Mouse (Mus musculus): Measurements from ENCODE around the gene Tinf2. TPM values are rescaled to one million over a fixed set of nuclear protein-coding genes. Genes with fewer than 3 reads are reported as not detected.

Tinf2 gene
- total RNA-seq, 2 experiments from 2014 or later, result 13.0 to 13.4 TPM

DNA sequence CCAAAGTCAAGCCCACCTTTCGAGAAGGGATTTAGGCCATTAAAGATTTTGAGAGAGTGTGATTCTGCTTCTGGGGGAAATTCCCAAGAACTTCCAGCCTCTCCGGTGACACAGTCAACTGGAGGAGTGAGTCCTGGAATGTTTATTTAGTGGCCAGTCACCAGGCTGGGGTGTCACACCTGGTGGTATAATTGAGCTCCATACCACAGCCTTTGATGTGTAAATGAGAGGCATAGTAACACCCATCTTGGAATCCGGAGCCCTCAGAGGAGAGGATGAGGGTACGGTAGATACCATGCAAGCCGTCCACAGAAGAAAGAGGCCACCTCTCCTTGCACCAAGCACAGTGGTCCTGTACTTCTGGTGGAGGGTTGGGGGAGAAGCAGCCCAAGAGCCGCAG, 21.1 kb upstream of the Tinf2 start:
- DNase-seq, result no peak

DNA sequence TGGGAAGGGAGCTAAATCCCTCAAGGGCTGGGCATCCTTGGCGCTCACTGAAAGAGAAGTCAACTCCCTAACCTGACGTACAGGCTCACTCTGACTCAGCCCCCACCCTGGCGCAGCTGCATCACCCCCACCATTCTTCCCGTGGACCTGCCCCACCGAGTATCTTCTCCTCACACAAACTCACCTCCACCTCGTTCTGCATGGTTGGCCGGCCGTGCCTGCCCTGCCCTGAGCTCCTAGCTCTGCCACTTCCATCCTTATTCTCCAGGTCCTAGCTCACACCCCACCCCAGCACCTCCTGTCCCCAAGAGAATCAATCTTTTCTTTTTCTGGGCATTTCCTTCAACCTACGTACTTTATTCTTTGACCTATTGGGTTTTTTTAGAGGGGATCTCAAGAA, 19.5 kb upstream of the Tinf2 start:
- DNase-seq, result no peak

DNA sequence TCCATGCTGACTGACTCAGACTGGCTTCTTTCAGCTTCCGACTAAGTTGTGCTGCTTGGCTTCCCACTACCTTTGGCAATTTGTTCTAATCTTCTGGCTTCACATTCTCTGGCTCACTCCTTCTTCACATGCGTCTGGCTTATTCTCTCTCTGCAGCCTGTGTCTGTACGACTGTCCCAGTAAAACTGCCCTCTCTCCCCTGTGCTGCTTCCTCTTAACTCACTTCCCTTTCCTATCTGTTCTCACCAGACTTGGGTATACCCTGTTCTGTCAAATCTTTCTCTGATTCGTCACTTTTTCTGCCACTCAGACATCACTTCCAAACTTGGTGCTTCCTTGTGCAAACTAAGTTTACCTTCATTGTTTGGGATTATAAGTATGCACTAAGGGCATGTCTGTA, 15.6 kb upstream of the Tinf2 start:
- DNase-seq, result no peak

DNA sequence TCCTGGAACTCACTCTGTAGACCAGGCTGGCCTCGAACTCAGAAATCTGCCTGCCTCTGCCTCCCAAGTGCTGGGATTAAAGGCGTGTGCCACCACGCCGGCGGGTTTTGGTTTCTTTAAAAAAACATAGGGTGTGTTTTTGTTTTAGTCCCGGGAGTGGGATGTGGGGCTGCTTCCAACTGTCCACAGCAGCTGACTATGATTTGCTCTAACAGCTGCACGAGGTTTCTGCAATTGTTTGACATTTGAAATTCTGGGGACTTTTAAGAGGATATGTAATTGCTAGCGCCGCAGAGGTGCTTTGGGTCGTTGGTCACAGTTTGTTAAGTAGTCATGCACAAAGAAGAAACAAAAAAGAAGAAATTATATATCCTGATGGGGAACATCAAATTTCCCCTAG, 7.8 kb upstream of the Tinf2 start:
- DNase-seq, result no peak

DNA sequence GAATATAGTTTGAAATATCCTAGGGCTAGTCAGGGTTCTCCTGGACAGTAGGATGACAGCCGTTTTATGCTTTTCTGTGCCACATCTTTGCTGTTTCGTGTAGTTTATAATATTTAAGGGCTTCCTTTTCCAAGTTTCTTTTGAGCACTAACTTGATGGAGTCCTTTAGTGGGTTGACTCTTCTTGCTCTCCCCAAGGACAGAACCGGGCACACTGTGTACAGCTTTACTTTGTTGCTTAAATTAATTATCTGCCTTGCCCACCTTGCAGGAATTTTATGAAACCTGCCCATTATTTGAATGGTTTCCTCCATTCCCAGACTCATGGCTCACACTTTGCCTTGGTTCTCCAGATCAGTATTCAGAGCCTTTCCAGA, 486 bp upstream of the Tinf2 start:
- DNase-seq, result no peak

DNA sequence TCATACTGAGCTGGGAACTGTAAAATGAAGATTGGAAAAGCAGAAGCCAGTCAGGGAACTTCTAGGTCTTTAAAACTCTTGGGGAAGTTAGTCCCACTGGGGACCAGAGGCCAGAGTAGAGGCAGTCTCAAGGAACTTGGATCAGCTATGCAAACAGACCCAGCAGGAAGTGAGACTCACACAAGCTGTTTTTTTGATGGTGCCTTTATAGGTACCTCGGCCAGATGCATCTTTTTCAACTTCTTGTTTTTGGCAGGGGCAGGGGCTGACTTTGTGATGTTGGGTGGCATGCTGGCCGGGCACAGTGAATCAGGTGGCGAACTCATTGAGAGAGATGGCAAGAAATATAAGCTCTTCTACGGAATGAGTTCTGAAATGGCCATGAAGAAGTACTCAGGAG, 4.0 kb downstream of the Tinf2 start:
- no peak for DNase-seq

DNA sequence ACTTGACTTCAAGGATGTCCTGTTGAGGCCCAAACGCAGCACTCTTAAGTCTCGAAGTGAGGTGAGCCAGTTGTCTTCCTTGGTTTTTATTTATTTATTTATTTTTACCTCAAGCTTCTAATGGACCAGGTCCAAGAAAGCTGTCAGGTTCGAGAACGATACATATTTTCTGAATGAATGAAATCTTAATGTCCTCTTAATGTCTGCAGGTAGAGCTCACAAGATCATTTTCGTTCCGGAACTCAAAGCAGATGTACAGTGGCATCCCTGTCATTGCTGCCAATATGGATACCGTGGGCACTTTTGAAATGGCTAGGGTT, 8.9 kb downstream of the Tinf2 start:
- no peak for DNase-seq

DNA sequence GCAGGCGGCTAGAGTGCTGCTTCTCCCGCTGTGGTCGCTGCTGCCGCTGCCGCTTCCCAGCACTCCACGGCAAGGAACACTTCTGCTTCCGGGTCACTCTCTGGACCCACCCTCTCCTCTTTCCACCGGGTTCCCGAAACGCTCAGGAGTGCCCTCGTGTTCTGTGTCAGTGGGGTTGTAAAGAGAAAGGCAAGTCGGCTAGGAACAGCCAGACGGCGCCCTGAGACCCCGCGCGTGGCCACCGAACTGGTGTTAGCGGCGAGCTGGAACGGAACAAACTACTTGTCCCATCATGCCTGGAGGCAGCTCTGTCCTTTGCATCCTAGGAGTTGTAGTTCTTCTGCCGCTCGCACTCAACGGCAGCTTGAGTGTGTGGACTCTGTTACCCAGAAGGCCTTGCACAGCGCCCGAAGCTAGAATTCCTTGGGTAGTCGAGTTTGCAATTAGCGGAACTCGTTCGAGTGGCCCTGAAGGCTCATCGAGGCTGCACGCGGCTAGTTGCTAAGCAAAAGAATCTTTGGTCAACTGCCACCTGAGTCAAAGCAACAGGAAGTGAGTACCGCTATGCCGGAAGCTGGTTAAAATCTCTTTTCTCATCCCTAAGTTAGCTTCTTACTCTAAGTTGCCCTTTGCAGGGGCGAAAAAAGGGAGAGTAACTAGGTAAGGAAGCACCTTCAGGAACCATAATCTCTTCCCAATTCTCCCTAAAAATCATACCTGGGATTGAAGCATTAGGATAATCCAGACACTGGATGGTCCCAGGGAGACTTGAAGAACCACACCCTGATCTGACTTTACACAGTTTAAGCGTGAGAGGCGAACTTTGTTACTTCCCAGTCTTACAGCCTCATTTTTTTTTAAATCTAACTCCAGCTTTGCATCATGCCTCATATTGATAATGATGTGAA, 9.5 kb downstream of the Tinf2 start, which contains the start of the genes Gmpr2 and Nedd8:
Gene Gmpr2 (plus strand): TSS at position 109 of the 908 bp plus-strand sequence.
Gene Nedd8 (minus strand): TSS at position 292 of the 908 bp plus-strand sequence.
- DNase-seq, result peak; percentile 95

DNA sequence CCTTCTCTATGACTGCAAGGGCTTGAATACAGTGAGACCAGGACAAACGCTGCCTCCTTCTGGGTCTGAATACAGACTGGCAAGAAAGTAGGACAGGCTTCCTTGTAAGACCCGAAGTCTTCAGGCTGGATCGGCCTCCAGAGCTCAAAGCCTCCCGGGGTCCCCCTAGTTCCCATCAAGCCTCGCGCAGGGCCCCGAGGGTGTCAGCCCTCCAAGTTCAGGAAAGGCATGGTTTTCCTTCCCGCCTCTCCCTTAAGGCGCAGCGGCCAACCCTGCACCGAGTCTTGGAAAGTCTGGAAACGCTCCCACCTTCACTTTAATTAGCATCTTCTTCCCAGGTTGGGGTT, 10.2 kb downstream of the Tinf2 start:
- DNase-seq, result no peak

DNA sequence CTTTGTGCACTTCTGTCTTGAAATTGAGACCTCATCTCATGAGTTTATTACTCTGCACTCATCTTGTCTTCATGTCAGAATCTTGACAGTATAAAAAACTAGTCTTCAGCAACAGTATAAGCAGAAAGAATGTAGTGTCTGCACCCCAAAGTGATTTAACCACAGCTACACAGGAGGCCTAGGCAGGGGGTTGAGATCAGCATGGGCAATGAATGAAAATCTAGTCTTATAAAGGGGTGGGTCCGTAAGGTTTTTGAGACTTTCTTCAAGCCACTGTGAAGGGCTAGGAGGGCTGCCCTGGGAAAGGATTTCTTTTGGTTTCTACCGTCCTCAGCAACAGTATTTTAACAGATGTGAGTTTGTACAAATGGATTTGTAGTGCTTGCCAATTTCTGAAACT, 21.0 kb downstream of the Tinf2 start:
- DNase-seq, result no peak

DNA sequence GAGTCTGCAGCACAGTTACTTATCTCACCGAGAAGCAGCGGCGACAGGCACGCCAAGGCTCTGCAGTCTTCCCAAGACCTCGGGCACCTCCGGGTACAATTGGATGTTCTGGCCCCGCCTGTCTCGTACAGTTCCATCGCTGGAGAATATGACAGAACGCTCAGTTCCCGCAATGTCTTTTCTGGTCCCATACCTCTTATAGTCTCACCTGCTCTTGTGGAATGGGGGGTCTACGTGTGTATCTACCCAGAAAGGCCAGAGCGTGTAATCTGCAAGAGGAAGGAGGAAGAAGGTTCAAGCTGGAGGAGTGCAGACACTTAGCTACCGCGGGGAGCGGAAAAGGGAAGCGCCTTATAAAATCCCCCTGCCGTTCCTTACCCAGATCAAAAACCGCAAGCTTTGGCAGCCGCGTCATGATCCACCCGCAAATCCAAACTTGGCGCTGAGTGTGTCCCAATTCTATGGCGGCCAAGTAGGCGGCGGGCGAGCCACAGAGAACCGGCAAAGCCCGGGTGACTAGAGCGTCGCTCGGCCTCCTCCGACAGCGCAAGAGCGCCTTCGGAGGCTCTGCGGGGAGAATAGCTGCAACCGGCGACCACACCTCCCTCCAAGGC, 21.6 kb downstream of the Tinf2 start, which contains the start of gene Mdp1:
Gene Mdp1 (minus strand): TSS at position 549 of the 614 bp plus-strand sequence.
- DNase-seq, result peak; percentile 81 to 83

DNA sequence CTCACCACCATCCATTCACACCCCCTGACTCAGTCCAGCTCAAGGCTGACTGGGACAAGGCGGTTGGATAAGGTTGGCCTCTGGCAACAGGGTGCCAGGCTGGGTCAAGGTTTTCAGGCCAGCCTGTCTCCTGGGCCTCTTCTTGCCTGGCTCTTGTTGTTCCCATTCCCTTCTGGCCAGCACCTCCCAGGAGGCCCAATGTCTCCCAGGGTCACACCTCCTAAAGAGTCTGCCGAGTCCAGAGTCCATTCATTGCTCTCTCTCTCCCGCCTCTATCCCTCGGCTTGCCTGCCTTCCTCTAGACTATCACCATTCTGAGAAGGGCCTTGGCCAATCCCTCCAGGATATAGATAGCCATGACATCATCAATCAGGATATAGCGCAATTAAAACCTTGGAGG, 23.6 kb downstream of the Tinf2 start:
- no peak for DNase-seq

DNA sequence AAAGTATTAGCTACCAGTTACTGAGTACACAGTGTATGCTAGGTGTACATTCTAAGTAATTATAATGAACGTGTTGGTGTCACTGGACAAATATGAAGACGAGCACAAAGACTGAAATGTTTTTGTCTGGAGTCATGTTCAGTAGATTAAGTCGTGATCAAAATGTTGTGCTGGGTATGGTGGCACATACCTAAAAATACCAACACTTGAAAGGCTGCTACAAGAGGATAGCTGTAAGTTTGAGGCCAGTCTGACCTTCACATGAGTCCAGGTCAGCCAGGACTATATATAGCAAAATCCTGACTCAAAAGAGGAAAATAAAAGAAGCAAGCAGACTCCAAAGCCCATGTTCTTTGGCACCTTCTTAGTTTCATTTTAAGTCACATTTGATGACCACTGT, 24.7 kb downstream of the Tinf2 start:
- DNase-seq, result no peak

DNA sequence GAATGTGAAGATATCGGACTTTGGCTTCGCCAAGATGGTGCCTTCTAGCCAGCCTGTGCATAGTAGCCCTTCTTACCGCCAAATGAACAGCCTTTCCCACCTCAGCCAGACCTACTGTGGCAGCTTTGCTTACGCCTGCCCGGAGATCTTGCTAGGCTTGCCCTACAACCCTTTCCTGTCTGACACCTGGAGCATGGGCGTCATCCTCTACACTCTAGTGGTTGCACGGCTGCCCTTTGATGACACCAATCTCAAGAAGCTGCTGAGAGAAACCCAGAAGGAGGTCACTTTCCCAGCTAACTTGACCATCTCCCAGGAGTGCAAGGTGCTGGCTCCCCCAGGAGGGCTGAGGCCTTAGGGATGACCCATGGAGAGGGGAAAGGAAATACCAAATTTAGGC, 30.1 kb downstream of the Tinf2 start:
- no peak for DNase-seq

DNA sequence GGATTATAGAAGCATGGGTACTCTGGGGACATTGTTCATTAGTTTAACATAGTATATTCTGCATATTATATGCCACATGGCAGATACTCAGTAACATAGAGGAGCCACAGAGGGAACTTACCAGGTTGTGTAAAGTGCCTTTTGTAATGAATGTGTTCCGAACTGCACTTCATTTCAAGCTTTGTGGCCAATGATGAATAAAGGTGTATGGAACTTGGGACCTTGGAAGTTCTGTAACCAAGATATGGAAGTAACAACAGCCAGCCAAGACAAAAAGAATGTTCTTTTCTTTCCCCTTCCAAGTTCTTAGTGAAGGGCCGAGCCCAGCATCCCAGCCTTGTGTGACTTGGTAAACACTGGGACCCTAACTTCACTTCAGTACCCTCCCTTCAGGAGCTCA, 31.7 kb downstream of the Tinf2 start, which contains the start of gene Tssk4:
Gene Tssk4 (plus strand): TSS at position 301 of the 400 bp plus-strand sequence.
- DNase-seq, result no peak

DNA sequence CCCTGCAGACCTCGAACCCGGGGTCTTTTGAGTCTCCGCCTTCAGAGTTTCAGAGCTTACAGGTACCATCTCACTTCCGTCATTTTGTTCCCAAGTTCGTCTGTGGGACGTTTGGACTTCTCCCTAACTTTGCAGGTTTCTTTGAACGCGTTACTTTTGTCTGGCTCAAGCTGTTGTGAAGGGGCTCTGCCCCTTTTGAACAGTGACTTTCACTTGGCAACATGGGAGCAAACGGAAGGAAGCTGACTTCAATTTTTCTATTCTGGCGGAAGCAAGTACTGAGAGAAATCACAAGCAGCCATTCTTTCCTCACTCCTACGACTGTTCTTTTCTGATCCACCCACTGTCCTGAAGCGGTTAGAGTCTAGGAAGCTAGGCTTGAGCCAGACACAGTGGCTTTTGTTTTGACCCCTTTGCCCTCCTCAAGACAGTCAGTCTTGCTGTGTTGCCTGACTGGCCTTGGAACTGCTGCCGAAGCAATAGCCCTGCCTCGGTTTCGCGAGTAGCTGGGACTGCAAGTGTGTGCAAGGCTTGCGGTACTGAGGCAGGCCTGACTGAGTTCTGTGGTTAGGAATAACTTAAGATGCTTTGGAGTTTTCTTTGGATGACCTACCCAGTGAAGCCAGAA, 37.2 kb downstream of the Tinf2 start:
- DNase-seq, result no peak

DNA sequence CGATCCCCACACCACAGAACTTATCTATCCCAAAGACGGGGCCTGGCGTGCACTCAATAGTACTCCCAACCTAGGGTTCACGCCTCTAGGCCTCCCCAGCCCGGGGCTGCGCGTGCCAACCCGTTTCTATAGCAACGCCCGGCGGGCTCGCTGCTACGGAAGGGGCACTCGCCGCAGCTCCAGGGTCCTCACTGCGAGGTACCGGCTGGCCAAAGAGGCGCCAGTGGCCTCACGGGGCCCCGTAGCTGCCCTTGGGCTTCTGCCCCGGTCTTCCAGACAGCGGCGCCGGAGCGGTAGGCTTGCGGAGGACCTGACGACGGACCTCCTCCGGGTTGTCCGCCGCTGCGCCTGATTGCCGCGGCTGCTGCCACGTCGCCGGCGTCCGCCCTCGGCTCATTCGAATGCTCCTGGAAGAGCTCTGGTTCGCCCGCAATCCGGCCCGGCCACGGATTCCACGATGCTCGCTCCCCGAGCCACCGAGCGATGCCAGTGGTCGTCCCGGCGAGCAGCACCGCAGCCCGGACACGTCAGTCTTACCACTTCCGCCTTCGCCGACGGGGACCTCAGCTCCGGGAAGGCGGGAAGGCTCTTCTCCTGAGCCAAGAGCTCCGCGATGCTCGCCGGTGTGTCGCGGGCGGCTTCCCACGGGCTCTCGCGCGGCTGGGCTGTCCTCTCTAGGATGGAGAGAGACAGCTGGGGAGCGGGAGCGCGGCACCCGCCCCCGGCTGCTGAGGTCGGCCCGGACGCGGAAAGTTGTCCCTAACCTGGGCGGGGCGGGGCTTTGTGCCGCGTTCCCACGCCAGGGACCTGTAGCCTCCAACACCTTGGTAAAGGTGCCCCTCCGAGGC, 38.3 kb downstream of the Tinf2 start, which contains the start of gene Tm9sf1:
Gene Tm9sf1 (minus strand): TSS at position 747 of the 848 bp plus-strand sequence.
- peak; percentile 91 to 92 for DNase-seq

DNA sequence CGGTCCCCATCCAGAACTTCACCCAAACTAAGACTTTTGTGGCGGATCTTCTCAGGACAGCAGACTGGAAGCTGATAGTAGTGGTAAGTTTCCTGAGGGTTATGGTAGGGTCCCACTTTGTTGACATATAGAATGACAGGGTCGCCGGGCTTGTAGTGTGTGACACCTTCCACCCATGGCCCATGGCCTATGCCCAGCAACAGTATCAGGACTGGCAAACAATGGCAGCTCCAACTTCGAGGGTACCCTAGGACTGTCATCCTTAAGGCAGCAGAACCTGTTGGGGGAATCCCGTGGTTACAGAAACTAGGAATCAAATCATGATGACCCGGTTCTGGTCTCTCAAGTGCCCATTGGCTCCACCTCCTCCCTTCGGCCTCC, 39.0 kb downstream of the Tinf2 start:
- DNase-seq, result no peak

DNA sequence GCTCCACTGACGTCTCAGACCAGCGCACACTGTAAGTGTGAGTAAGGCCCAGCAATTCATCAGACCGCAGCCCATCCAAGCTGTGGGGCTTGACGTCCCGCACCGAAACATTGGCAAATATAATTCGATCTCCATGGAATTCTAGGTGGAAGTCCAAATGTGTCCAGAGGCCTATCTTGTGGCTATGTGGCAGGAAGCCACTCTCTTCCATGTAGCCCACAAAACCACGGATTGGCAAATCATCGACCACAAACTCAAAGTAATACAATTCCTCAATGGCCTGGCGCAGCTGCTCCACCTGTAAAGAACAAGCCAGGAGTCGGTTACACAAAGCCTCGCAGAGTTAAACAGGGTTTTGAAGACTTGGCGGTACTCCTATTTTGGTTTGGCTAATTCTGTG, 40.3 kb downstream of the Tinf2 start:
- DNase-seq, result no peak

DNA sequence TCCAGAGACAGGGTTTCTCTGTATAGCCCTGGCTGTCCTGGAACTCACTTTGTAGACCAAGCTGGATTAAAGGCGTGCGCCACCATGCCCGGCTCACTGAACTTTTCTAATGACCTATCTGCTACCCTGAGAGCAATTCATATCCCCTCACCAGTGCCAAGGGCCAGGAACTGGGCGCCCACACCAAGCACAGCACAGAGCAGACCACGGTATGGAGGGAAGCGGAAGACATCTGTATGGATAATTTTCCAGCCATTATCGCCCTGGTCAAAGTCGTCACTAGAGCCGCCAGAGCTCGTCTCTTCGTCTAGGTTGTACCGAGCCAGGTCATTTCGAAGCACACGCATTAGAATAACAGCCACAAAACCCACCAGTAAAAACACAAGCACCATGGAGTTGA, 40.8 kb downstream of the Tinf2 start:
- DNase-seq, result no peak

DNA sequence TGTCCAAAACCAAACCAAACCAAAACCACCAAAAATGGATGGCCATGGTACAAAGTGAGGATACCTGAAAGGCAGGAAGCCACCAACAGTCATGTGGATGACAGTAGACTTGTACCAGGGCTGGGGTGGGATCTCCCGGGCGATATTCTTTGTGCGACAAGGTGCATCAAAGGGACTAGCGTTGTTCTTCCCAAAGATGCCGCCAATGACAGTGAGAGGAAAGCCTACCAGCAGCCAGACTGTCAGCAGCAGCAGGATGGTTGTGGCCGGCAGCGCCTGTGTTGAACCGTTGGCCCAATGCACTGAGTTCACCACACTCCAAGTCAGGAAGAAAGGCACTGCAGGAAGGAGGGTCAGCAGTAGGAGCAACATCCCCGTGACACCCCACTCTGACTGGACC, 43.8 kb downstream of the Tinf2 start, which contains the start of gene Gm49378:
Gene Gm49378 (minus strand): TSS at position 101 of the 400 bp plus-strand sequence.
- DNase-seq, result no peak

DNA sequence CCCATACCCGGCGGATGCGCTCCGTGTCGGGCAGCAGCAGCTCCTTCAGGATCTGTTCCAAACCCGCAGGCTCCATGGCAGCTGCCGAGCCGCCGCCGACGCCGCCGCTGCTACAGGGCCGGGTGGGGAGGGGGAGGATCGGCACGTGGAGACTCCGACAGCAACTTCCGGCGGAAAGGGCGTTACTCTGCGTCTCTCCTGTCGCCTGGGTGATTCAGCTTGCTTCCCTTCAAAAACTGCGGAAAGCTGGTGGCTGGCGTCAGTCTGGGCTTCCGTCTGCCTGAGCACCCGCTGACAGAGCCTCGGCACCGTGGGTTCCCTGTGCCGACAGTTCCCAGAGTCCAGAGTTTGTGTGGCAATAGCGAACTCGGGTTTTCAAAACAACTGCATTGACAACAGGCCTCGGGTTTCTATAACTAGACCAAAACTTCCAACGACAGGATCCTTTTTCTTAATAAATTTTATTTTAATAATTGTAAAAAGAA, 46.1 kb downstream of the Tinf2 start, which contains the start of gene Ipo4:
Gene Ipo4 (minus strand): TSS at position 435 of the 485 bp plus-strand sequence.
- DNase-seq, result peak; percentile 89 to 91
